Mouse (Mus musculus) urinary bladder, adult 18-20 months (tissue): Measurements from ENCODE around the gene Dnajb3.

Experiments used
- DNase-seq, 2 experiments: peaks; one replicate each; pipeline ENCODE4 v3.0.0; 2022; ENCODE audit warnings: low spot score in 2 of 2, mixed read lengths in 2 of 2

The Dnajb3 gene

DNA sequence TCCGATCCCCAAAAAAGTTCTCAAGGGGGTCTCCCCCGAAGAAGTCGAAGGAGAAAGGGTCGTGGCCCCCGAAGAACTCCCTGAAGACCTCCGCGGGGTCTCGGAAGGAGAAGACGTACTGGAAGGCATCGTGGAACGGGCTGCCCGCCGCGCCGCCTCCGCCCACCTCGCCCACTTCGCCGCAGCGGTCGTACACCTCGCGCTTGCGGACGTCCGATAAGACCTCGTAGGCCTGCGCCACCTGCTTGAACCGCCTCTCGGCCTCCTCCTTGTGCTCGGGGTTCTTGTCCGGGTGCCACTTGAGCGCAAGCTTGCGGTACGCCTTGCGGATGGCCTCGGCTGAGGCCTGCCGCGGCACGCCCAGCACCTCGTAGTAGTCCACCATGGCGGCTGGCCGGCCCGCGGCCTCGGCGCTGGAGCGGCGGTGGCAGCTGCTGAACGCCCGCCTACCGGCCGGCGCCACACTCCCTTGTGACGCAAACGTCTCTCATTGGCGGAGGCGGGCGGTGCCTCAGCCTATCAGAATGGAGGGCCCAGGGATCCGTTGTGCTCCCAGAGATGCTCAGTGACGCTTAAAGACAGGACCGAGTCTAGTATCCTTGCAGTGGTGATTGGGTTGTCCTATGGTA lies at the start of gene Dnajb3:
TSS of gene Dnajb3 (minus strand) at position 489 of the 629 bp plus-strand sequence.
- DNase-seq, result no peak

DNA sequence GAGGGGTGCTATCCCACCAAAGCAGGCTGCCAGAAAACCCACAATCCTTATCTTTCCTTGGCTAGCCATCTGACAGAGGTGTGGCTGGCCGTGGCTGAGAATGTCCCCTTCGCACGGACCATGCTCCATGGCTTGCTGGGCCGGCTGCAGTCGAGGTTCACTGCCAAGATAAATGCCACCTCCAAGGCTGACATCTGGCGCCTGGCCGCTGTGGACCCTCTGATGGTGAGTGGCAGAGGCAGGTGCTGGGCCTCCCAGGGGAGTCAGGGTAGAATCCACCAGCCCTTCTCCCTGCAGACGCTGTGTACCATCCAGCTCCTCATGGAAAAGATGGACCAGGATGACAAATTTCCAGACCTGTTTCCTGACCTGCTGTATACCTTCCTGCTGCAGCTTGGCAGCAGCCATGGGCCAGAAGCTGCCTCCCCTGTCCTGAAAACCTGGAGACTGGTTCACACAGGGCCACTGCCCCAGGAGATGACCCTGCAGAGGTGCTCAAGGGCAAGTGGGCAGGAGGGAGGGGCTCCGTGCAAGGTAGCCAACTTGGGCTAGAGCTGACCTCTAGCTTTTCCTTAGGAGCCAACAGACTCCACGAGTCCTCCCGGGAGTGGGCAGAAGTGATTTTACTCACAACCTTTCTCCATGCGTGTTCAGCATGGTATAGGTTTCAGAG lies 49.3 kb upstream of the Dnajb3 start:
- DNase-seq, result no peak

DNA sequence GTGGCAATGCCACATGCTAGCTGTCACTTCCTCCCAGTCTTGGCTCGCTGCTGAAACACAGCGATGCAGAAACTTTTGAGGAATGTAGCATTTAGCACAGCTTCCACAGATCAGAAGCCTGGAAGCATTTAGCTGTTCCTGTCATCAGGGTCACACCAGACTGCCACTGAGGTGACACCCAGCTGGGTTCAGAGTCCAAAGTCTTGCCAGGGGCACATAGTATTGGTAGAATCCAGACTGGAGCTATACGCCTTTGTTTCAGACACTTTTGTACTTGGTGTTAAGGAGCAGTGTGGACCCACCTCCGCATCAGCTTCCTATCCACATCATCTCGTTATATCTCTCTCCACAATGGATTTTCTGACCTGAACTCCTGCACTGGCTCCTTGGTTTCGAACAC lies 48.0 kb upstream of the Dnajb3 start:
- DNase-seq, result no peak

DNA sequence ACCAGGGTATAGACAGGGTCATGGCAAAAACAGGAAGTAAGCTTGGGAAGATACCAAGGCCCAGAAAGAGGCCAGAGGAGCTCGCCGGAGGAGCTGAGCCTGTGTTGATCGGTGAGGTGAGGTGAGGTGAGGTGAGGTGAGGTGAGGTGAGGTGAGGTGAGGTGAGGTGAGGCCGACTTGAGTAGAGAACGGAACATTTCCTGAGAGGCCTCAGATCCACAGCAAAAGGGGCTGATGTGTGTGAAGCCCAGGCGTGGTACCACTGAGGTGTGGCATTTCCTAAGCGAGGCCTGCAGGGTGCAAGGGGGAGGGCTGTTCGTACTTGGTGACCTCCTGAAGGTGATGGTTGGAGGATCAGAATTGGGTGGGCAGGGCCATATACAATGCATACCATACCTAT lies 47.5 kb upstream of the Dnajb3 start:
- no peak for DNase-seq

DNA sequence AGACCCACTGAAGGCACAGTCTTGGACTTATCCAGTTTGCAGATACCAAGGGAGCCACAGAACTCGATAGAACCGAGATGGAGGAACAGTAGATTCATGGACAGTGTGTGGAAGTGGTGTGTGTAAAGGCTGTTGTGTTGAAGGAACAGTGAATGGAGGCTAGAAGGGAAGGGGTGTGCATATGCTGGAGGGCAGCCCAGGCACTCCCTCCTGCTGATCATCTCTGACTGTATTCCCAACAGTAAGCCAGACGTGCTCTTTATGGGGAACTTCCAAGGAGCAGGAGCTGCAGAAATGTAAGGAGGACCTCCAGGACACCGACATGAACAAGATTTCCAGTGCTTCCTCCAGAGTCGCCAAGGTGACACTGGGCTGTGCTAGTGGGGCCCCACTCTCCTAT lies 44.4 kb upstream of the Dnajb3 start:
- DNase-seq, result no peak

DNA sequence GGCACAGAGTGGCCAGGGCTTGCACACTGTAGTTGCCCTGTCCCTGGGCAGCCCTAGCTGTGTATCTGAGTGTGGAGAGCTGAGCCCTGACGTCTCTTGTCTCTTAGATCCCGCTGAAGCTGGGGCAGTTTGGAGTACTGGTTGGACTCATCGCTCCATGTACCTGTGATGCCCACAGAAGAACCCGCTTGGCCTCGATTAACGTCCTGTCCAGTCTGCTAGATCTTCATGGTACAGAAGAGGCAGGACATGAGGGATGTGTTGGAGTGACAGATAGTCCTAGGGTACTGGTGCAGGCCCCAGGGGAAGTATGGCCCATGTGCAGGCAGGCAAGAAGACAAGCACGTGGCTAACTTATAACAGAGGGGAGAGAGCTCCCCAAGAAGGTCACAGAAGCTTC lies 44.0 kb upstream of the Dnajb3 start:
- no peak for DNase-seq

DNA sequence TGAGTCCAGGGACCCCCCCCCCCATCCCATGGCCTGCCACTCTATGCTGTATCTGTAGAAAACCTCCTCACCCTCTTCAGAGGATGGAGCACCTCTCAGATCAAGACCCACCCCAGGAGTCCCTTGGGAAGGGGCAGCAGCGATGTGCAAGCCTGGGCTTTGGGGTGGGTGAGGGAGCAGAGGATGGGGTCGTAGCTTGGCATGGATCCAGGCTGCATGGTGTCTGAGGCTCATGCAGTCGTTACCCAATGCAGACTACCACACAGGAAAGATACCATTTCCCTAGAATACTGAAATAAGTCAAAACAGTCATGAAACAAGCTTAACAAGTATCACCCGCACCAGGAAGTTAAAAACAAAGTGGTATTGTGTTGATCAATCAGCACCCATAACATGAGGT lies 43.1 kb upstream of the Dnajb3 start:
- DNase-seq, result no peak

DNA sequence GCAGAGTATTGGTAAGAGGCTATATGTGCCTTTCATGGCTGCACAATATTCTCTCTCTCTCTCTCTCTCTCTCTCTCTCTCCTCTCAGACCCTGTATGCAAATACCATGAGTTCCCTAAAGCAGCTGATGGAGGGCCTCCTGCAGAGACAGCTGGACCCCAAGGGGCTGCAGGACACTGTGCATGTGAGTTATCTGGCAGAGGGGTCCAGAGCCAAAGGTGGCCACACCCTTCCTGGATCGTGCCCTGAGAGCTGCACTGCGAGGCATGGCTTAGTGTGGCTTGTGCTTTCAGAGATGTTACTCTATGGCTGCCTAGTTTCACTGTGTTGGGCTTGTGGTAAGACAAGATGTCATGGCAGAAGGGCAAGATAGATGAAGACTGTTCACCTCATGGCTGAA lies 42.1 kb upstream of the Dnajb3 start:
- no peak for DNase-seq

DNA sequence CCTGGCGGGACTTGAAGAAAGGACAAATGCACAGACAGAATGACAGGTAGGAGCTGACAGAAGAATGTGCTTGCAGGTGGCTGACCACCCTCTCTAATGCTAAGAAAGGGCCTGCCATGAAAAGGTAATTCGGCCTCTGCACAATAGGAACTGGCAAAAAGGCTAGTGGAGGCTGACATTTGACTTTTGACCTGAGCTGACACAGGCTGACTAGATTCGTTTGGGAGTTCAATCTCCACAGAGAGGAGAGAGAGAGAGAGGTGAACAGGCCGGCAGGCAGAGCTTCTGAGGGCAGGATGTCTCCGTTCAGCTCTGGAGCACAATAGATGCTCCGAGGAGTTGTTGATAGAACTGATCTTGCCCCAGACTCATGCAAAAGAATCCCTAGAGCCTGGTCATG lies 40.8 kb upstream of the Dnajb3 start:
- DNase-seq, result no peak

DNA sequence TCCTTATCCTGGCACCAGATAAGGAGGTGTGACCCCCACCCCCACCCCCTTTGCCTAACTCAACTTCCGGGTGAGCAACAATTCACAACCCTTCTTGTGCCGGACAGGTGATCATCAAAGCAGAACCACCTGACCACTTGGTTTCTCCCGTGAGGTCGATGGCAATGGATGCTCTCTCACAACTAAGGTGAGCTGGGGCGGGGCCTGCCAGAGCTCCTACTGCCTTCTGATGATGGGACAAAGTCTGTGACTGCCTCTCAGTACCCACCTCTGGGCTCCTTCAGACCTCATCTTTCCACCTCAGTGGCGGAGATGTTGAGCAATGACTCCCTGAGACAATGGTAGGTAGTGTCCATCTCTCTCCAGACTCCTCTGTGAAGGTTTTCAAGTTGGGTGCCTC lies 40.3 kb upstream of the Dnajb3 start:
- no peak for DNase-seq

DNA sequence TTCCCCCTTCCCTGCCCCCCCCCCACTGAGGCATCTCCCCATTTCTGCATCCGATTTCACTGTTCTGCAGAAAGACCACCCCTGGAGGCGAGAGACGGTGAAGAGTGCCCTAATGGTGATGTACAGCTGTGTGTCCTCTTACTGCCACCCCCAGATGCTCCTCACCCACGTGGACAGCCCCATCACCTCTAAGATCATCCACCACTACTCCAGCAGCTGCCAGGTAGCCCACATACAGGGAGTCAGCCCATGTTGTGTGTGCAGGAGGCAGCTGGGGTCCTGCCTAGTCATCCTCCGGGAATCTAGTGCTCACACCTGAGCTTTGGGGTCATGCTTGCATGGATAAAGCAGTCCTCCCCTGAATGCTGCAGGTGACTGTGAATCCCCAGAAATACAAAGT lies 38.3 kb upstream of the Dnajb3 start:
- no peak for DNase-seq

DNA sequence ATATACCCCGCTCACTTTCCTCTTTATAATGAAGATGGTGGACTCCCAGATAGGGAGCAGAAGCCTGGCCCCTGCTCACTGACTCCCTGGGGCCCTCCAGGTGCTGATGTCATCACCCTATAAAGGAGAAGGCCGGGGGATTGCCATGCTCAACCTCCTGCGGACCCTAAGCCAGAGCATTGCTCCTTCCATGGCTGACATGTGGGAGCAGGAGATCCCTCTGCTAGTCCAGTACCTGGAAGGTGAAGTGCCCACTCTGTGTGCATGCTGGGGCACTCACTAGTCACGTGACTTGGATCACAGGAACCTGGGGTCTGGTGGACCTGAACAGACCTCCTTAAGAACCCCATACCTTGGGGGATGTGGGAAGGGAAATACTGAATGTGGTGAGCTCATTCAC lies 35.0 kb upstream of the Dnajb3 start:
- DNase-seq, result no peak

DNA sequence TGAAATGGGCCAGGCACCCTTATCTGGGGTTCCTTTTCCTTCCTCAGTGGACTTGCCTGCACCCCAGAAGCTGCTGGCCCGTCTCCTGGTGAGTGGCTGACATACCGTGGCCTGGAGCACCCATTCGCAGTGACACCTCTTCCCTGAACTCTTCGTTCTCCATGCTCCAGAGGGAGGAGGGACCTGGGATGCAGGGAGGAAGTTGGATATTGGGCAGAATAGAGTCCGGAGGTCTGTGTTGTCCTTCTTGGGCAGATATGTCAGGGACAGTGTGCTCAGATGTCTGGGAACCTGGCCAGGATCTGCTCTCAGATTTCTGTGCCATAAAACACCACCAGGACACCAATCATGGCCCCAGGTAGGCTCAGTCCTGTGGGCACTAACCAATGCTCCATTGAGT lies 34.5 kb upstream of the Dnajb3 start:
- no peak for DNase-seq

DNA sequence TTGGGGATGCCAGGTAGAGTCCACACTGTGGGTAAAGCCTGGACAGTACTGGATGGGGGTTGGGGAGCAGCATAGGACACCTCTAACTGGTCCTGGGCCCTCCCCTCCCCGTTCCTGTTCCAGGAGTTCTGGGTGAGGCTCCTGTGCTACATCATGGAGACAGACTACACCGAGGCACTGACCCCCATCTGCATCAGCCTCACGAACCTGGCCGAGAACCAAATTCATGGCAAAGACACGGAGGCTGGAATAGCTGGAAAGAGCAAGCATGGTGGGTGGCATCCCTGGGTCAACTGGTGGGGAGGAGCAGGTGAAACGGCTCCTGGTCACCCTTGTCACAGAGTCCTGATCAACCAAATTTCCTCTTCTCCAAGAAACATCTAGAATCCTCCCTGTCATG lies 33.2 kb upstream of the Dnajb3 start:
- DNase-seq, result no peak

DNA sequence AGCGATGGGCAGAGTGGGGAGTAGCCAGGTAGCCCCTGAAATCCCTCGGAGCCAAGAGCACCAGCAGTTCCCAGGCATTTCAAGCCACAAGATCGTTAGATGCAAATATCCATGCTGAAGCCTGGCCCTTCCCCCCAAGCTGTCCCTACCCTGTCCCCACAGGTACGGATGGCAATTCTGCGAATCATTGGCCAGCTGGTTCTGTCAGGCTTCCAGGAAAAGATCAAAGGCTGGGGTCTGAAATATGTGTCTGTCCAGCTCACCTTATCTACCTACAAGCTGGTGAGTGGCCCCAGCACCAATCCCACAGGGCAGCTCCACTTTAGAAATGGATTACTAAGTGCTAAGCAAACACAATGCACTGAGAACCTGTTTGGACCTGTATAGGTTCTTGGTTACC lies 31.7 kb upstream of the Dnajb3 start:
- DNase-seq, result no peak

DNA sequence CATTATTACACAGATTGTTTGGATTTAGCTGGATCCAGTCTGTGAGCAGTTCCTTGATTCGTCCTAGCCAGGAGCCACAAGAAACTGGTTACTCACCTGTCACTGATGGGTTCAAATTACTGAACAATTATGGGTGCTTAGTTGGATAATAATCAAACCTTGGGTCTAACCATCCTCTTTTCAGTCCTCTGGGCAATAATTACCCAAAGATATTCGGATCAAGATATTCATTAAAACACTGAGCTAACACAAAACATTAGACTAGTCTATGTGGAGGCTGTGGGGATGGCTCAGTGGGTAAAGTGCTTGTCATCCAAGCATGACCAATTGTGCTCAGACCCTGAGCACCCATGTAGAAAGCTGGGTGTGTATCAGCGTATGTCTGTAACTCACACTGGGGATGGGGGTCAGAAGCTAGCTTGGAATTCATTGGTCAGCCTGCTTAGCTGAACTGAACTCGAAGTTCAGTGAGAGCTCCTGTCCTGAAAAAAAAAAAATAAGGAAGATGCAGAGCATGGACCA lies 30.4 kb upstream of the Dnajb3 start:
- no peak for DNase-seq

DNA sequence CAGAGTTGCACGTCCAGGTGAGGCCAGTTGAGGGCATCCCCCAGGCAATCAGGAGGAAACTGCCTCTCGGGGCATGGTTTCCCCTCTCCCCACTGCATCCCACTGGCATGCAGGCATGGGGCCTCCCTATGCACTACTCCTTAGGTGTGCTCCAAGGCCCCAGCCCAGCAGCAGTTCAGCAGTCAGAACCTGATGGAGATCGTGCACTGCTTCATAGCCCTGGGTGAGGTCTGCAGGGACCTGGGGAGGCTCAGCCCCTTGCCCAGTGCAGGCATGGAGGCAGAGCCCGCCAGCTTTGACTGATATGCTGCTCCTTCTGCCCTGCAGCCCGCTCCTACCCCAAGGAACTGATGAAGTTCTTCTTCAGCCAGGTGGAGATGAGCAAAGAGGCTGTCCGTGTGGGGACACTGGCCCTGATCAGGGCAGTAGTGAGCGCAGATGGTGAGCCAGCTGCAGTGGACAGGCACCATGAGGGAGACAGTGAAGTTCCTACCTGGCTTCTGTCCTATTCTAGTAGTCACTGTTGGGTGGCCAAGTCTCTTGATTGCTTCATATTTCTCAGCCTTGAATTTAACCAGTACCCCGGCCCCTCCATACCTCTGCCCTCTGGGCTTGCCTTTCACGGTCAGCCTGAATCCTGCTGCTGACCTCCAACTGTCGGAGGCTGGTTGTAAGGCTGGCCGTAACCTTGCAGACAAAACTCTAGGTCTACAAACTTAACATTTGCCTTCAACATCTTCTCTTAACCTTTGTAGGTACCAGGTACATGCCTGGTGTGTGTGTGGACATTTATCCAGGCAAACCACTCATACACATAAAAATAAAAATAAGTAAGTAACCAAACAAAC lies 29.7 kb upstream of the Dnajb3 start:
- no peak for DNase-seq

DNA sequence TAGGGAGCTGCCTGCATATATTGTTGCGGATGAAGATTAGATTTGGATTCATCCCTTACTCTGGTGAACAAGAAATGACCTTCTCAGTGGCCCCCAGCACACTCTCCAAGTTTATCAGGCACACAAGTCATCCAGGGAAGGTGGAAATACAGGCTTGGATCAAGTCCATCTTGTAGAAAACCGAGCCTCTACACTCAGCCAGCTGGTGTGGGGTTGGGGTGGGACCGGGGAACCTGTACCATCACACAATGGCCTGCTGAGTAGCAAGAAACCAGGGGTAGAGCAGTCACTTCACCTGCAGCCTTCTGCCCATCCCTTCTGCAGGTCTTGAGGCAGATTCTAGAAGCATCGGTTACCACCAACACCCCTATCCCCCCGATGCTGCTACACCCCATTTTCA lies 29.1 kb upstream of the Dnajb3 start:
- DNase-seq, result no peak

DNA sequence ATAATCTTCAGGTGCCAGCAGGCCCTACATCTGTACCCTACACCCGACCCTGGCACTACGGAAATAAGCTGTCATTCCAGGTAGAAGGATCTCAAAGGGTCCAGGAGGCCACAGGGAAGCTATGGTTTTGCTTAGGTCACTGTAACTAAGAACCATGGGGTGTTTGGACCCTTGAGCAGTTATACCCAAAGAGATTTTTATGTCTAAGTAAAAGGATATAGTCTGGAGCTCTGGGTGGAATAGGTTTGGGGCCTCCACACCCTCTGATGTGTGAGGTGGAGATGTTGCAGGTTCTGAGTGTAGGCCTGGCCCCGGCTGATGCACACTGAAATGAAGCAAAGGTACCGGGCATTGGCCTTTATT lies 28.6 kb upstream of the Dnajb3 start:
- no peak for DNase-seq

DNA sequence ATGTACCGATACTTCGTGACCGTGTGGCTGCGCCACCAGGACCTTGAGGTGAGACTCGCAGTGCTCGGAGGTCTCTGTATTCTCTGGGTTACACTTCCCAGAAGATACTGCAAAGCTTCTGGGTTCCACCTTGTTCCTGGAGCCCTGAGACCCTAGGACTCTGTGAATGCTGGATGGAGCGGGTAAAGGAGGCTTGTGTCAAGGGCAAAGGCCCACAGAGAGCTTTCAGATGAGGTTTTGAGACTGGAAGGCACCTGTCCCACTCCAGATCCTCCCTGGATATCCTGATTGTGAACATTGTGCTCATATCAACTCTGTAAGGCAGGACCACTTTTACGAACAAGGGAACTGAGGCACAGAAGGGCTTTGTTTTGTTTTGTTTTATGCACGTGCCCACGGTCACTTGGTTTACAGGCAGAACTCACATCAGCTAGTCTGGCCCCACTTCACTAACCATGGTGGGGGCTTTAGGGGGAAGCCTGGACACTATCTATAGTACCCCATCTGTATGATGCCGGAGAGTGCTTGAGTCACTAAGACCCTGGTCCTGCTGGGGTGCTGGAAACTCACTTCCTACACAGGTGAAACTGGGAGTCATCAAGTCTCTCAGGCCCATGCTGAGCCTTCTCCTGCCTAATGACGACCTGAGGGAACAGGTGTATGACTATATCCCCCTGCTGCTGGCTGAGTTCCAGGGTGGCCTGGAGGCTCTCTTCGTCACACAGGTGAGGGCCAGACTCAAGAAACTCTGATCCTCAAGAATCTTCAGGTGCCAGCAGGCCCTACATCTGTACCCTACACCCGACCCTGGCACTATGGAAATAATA lies 28.1 kb upstream of the Dnajb3 start:
- DNase-seq, result no peak

DNA sequence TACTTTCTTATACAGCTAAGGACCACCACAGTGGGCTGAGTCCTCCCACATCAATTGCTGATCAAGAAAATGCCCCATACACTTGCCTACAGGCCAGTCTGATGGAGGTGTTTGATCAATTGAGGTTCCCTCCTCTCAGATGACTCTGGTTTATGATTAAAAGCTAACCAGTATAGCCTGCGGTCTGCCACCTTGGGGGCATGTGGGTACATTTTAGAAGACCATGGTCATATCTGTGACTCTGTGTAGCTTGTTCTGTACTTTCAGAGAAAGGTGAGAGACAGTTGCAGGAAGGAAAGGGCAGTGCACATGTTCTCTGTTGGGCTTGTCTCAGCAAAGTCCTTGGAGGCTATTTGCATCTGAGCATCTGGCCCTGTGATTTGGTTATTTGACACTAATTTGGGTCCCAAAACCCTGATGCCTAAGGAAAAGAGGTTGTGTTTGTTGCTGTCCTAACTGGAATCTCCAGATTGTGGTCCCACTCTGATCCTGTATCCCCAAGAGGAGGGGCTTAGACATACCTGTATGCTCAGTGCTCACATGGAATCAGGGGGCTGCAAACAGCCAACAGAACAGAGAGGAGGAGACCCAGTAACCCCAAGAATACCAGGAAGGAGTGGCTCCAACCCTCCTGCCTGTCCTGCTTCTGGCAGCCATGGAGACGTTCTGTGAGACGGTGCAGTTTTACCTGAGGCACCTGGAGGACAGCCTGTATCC lies 27.2 kb upstream of the Dnajb3 start:
- no peak for DNase-seq
